Mouse (Mus musculus): ENCODE data around the gene Zfp14.

Zfp14 gene

GRCm38 (mm10) chr7:30027331-30027730 lies 23.8 kb downstream of the Zfp14 start:
- no peak for DNase-seq

- DNase-seq: peak in 1 of 2 experiments; percentile 22
Measured at GRCm38 (mm10) chr7:30025358-30025757, 25.8 kb downstream of the Zfp14 start.

- no peak for DNase-seq
Measured at GRCm38 (mm10) chr7:30023800-30024199, 27.4 kb downstream of the Zfp14 start.

- DNase-seq: no peak
Measured at GRCm38 (mm10) chr7:30023324-30023723, 27.9 kb downstream of the Zfp14 start.

- DNase-seq: no peak
Measured at GRCm38 (mm10) chr7:30019543-30019942, 31.6 kb downstream of the Zfp14 start.

GRCm38 (mm10) chr7:30017226-30017625 lies 34.0 kb downstream of the Zfp14 start:
- no peak for DNase-seq

GRCm38 (mm10) chr7:30012956-30013363 lies 38.2 kb downstream of the Zfp14 start:
- peak; percentile 50 to 67 for DNase-seq

GRCm38 (mm10) chr7:30010551-30011195 lies 40.5 kb downstream of the Zfp14 start:
- no peak for DNase-seq

- peak; percentile 31 to 68 for DNase-seq
Measured at GRCm38 (mm10) chr7:30009321-30010085, 41.7 kb downstream of the Zfp14 start.

- no peak for DNase-seq
Measured at GRCm38 (mm10) chr7:30008020-30008690, 43.0 kb downstream of the Zfp14 start.

GRCm38 (mm10) chr7:30007601-30008000 lies 43.6 kb downstream of the Zfp14 start:
- DNase-seq: no peak

- no peak for DNase-seq
Measured at GRCm38 (mm10) chr7:30000601-30001000, 50.6 kb downstream of the Zfp14 start.

GRCm38 (mm10) chr7:29995134-29995533 lies 56.0 kb downstream of the Zfp14 start:
- DNase-seq: no peak

GRCm38 (mm10) chr7:29993340-29993739 lies 57.8 kb downstream of the Zfp14 start:
- peak in 1 of 2 experiments; percentile 45 for DNase-seq

- no peak for DNase-seq
Measured at GRCm38 (mm10) chr7:29992698-29993097, 58.5 kb downstream of the Zfp14 start.

GRCm38 (mm10) chr7:29989031-29989430 lies 62.1 kb downstream of the Zfp14 start:
- DNase-seq: peak; percentile 64 to 71

- DNase-seq: peak in 1 of 2 experiments; percentile 18
Measured at GRCm38 (mm10) chr7:29987551-29987950, 63.6 kb downstream of the Zfp14 start.

Measured in kidney, postnatal 36 days (tissue).